Mouse (Mus musculus) ES-E14 (cell line): ENCODE results near the gene Baz2b. TPM values are rescaled to one million over a fixed set of nuclear protein-coding genes. Genes with fewer than 3 reads are reported as not detected.
"Not testable (repeated sequence)": the region's sequence is repeated elsewhere in the genome, so short reads cannot be mapped to it uniquely, and the experiment has no call there.

Source experiments
- DNase-seq: peaks from one replicate; pipeline ENCODE4 v3.0.0-alpha.2; 2013; ENCODE audit warnings: low read depth, low spot score
- H3K27ac ChIP-seq: 2 replicates; pipeline ENCODE4 v1.5.1; 2012; ENCODE audit warnings: low read depth, mild to moderate bottlenecking, low read length, moderate library complexity, mixed read lengths; ENCODE audit not compliant: poor library complexity, insufficient read depth, severe bottlenecking
- H3K36me3 ChIP-seq: 2 replicates; pipeline ENCODE4 v1.6.1; 2012; ENCODE audit warnings: mild to moderate bottlenecking, low read length, moderate library complexity, mixed read lengths; ENCODE audit not compliant: control insufficient read depth, poor library complexity, insufficient read depth, severe bottlenecking
- H3K4me1 ChIP-seq, 2 experiments: fragments of 150-350 bp in 1 of 2; sonication (generic) in 1 of 2; 2 replicates each; pipeline ENCODE4 v1.6.1; 2012; ENCODE audit warnings: low read length in 2 of 2, mild to moderate bottlenecking in 1 of 2, mixed read lengths in 1 of 2; ENCODE audit not compliant: control insufficient read depth in 2 of 2, insufficient read depth in 2 of 2, poor library complexity in 1 of 2
- H3K4me3 ChIP-seq, 2 experiments: fragments of 150-350 bp in 1 of 2; sonication (generic) in 1 of 2; 2 replicates each; pipeline ENCODE4 v1.5.1; 2012; ENCODE audit warnings: low read length in 2 of 2, low read depth in 1 of 2, mild to moderate bottlenecking in 1 of 2, mixed read lengths in 1 of 2; ENCODE audit not compliant: insufficient read depth in 1 of 2, poor library complexity in 1 of 2, severe bottlenecking in 1 of 2
- H3K9ac ChIP-seq: 2 replicates; pipeline ENCODE4 v1.6.1; 2012; ENCODE audit warnings: low read depth, mild to moderate bottlenecking, low read length, mixed read lengths; ENCODE audit not compliant: poor library complexity, insufficient read depth, severe bottlenecking
- H3K9me3 ChIP-seq: fragments of 150-350 bp; sonication (generic); 2 replicates; pipeline ENCODE4 v1.6.1; 2012; ENCODE audit warnings: low read depth, mild to moderate bottlenecking, low read length; ENCODE audit not compliant: control insufficient read depth, insufficient read depth
- CHD2 ChIP-seq: IDR thresholded peaks from 2 replicates; pipeline ENCODE4 v1.6.1; 2014; ENCODE audit warnings: mild to moderate bottlenecking, low read depth, low read length, inconsistent platforms
- HCFC1 ChIP-seq: IDR thresholded peaks from 2 replicates; pipeline ENCODE4 v1.6.1; 2012; ENCODE audit warnings: low read length, inconsistent platforms, borderline replicate concordance; ENCODE audit not compliant: insufficient read depth
- MAFK ChIP-seq: IDR thresholded peaks from 2 replicates; pipeline ENCODE4 v1.6.1; 2014; ENCODE audit warnings: mild to moderate bottlenecking, low read depth, low read length, inconsistent platforms; ENCODE audit not compliant: insufficient read depth
- ZC3H11A ChIP-seq: IDR thresholded peaks from 2 replicates; pipeline ENCODE4 v1.6.1; 2012; ENCODE audit warnings: low read depth, mild to moderate bottlenecking, inconsistent platforms, low read length, borderline replicate concordance
- ZNF384 ChIP-seq: IDR thresholded peaks from 2 replicates; pipeline ENCODE4 v1.6.1; 2012; ENCODE audit warnings: low read depth, low read length, inconsistent platforms
- in situ Hi-C, 2 experiments: fragments of 600-800 bp; cut with MboI; formaldehyde crosslinking; loops; one replicate each; pipeline ENCODE4 v1.15.1; 2025; ENCODE audit warnings: low sequenced_read_pairs in 2 of 2, inconsistent platforms in 1 of 2; ENCODE audit not compliant: unreplicated experiment in 2 of 2
- total RNA-seq: library from RNA; depleted of rRNA; stranded (reverse); fragments of 300-350 nt; gene quantifications from 2 replicates; pipeline ENCODE4 v1.2.3, GENCODE M21; 2012; rRNA removed

The Baz2b gene
- total RNA-seq, 1 experiment: 22.0 TPM

- Histone ChIP-seq H3K4me1 (peaks cover 0 to 4% of the 10 kb centered on the region in 2 experiments; a peak in 1 of 4 replicates), H3K4me3 (no peak overlapping the region), H3K9me3 (no peaks in the 10 kb centered on the region), H3K9ac (no peak overlapping the region), H3K27ac (no peak overlapping the region), H3K36me3 (peaks cover 4% of the 10 kb centered on the region; the same call in 1 of the 2 replicates)
- DNase-seq: no peak
- TF ChIP-seq MAFK: no peak
- TF ChIP-seq ZC3H11A: no peak
- TF ChIP-seq CHD2: no peak
- TF ChIP-seq HCFC1: no peak
- no peak for TF ChIP-seq ZNF384
- in situ Hi-C loops: no loop called here
Measured at GRCm38 (mm10) chr2:59852916-59853315, 356.7 kb downstream of the Baz2b start.

GRCm38 (mm10) chr2:59851885-59852284 lies 357.8 kb downstream of the Baz2b start:
- in situ Hi-C loops, H3K27ac ChIP-seq, H3K9me3 ChIP-seq, DNase-seq, H3K9ac ChIP-seq, H3K4me3 ChIP-seq, H3K4me1 ChIP-seq, H3K36me3 ChIP-seq: not testable (repeated sequence)

Other genes with a start within 250 kb of the Baz2b start
- 72.8 and 97.8 TPM in 2 replicates for gene March7, start within 50 bp of the Baz2b start, total RNA-seq
- 2.5 and 3.6 TPM in 2 replicates for gene Cd302, start 74.6 kb upstream of the Baz2b start, total RNA-seq
- 20.1 and 50.1 TPM in 2 replicates for gene Ly75, start 173.5 kb upstream of the Baz2b start, total RNA-seq